Mouse (Mus musculus): ENCODE measurements around the gene Atp8b4. TPM values are rescaled to one million over a fixed set of nuclear protein-coding genes. Genes with fewer than 3 reads are reported as not detected.

The Atp8b4 gene
- polyA plus RNA-seq, 1 experiment from 2014 or later: 0.17 TPM

DNA sequence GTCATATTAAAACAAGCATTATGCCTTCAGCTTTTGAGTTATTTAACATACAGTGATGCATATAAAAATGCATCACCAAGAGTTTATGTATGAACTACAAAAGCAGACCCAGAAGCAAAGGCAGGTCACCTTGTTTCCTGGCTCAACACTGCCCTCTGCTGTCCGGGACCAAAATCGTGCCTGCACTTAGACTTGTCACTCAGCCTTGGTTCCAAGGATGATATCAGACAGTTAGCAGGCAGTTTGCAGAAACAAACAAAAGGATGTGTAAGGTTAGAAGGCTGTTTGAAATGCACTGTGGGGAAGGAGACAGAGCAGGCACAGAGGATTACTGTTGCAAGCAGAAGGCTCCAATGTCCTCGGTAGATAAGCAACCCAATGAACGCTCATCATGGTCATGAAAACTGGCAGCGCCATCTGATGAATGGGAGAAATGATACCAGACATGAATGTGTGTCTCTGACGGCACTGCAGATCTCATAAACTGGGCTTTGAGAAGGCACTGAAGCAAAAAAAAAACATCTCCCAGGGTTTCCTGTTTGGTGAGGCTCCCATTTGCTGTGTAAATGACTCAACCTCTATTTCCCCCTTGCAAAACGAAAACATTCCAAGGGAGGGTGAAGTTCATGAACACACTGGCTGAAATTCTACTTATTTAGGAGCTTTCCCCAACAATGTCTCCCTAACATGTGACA lies 137.3 kb downstream of the Atp8b4 start:
- no peaks in the 10 kb centered on the region for H3K27me3 ChIP-seq (ENCODE audit: insufficient read depth, poor library complexity, severe bottlenecking)
- H3K36me3 ChIP-seq: no peaks in the 10 kb centered on the region
- 54% methylated on average over 7 of the region's 7 CpGs for WGBS
- peak; percentile 80 for DNase-seq (ENCODE audit: low spot score)
- H3K9me3 ChIP-seq: no peaks in the 10 kb centered on the region
- no peak overlapping the region for H3K4me3 ChIP-seq
- no peaks in the 10 kb centered on the region; the same call in 1 of the 2 replicates for H3K4me1 ChIP-seq (replicated peaks)
- no peak overlapping the region for H3K27ac ChIP-seq

DNA sequence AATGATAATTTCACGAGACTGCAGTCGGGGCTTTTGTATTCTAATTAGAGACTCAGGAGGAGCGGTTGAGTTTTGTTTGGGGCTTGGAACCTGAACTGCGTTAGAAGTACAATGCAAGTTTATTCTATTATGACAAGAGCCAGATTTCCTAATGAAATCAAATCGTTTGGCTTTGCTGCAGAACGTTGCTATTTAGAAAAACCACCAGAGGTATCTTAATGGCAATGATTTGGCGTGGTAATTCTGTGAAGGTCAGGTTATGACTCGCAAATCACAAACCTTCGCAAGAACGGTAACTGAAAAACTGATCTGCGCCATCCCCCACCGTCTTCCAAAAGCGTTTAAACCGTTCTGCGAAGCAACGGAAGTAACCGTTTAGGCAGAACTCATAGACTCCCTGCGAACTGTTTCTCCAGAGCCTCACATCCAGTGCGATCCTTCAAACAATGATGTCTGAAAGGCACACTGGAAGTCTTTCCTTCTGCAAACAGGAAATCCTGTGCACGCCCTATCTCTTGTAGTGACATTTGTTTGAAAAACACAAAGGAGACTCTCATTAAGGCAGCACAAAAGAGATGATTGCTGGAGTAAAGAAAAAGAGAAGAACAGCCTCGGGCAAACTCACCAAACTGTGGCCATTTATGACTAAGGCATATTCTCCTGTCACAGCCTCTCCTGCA lies 139.2 kb downstream of the Atp8b4 start:
- no peaks in the 10 kb centered on the region for H3K9me3 ChIP-seq
- WGBS: 71% methylated on average over 21 of the region's 21 CpGs
- no peaks in the 10 kb centered on the region; the same call in 1 of the 2 replicates for H3K4me1 ChIP-seq (replicated peaks)
- H3K27me3 ChIP-seq (ENCODE audit: insufficient read depth, poor library complexity, severe bottlenecking): no peaks in the 10 kb centered on the region
- H3K4me3 ChIP-seq: no peak overlapping the region
- no peak for DNase-seq (ENCODE audit: low spot score)
- H3K36me3 ChIP-seq: no peaks in the 10 kb centered on the region
- no peak overlapping the region for H3K27ac ChIP-seq

DNA sequence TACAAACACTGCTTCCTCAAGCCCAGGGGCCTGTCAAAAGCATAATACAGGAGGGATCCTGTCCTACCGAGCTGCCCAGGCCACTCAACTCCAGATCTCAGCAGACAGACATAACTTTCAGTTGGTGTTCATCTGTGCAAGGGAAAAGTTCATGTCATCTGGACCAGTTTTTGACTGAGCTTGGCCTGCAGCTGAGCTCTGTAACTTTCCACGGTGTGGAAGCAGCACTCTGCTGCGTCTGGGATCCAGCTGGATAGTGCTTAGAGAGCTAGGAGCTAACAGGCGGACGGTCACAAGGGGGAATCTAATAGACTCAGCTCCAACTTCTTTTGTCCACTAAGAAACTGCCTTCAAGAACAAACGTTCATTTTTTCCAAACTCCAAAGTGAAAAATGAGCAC lies 139.8 kb downstream of the Atp8b4 start:
- no peak overlapping the region for H3K27ac ChIP-seq
- no peaks in the 10 kb centered on the region for H3K36me3 ChIP-seq
- no peaks in the 10 kb centered on the region for H3K27me3 ChIP-seq (ENCODE audit: insufficient read depth, poor library complexity, severe bottlenecking)
- no peak for DNase-seq (ENCODE audit: low spot score)
- H3K9me3 ChIP-seq: no peaks in the 10 kb centered on the region
- H3K4me1 ChIP-seq (replicated peaks): no peaks in the 10 kb centered on the region; the same call in 1 of the 2 replicates
- H3K4me3 ChIP-seq: no peak overlapping the region
- WGBS: 65% methylated on average over 6 of the region's 6 CpGs

DNA sequence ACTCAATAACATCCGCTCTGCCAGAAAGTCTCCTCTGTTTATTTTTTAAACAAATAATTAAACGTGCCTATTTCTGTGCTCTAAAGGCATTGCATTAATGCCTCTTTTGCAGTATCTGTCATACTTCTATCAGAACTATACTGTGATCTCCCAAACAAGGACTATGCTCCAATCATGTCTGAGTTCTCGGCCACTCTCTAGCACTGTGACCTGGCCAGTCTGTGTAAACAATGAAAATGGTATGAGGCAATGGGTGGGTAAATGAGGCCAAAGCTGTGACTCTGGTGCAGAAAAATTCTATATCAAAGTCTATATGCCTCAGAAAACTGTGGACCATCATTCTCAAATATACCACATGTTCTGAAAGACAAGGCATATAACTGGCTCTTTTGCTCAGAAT lies 140.5 kb downstream of the Atp8b4 start:
- H3K4me1 ChIP-seq (replicated peaks): no peaks in the 10 kb centered on the region; the same call in 1 of the 2 replicates
- H3K27me3 ChIP-seq (ENCODE audit: insufficient read depth, poor library complexity, severe bottlenecking): no peaks in the 10 kb centered on the region
- no peaks in the 10 kb centered on the region for H3K36me3 ChIP-seq
- no peaks in the 10 kb centered on the region for H3K9me3 ChIP-seq
- no peak overlapping the region for H3K27ac ChIP-seq
- DNase-seq (ENCODE audit: low spot score): no peak
- 88% methylated on average over 3 of the region's 3 CpGs for WGBS
- H3K4me3 ChIP-seq: no peak overlapping the region

DNA sequence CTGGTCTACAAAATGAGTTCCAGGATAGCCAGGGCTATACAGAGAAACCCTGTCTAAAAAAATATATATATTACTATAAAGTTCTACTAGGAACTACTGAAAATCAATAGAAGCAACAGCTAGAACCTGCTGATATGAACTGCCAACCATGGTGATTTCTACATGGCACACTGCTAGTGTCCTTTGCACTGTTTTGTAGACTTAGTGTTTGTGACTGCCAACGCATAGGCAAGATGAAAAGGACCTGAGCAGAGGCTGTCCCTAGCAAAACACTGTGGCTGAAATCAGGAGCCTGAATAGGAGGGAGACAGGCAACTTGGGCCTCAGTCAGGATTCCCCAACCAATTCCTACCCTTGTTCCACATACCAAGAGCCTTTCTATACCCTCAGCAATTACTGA lies 141.2 kb downstream of the Atp8b4 start:
- no peaks in the 10 kb centered on the region for H3K27me3 ChIP-seq (ENCODE audit: insufficient read depth, poor library complexity, severe bottlenecking)
- H3K36me3 ChIP-seq: no peaks in the 10 kb centered on the region
- 88% methylated on average over 1 of the region's 1 CpGs for WGBS
- no peak for DNase-seq (ENCODE audit: low spot score)
- H3K4me3 ChIP-seq: no peak overlapping the region
- H3K9me3 ChIP-seq: no peaks in the 10 kb centered on the region
- no peaks in the 10 kb centered on the region; the same call in 1 of the 2 replicates for H3K4me1 ChIP-seq (replicated peaks)
- no peak overlapping the region for H3K27ac ChIP-seq

DNA sequence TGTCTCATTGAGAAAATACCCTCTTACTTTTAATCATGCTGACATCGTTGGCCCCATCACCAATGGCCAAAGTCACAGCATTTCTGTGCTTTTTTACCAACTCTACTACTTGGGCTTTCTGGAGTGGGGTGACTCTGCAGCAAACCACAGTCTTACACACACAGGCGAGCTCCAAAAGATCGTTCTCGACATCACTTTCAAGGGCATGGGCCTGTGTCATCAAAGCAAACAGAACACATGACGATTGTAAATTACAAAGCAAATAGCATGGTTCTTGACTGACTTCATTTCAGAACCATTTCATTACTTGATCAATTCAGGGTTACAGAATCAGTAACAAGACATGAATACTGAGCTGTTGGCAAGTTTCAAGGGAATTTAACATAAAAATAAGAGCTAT lies 141.7 kb downstream of the Atp8b4 start:
- 89% methylated on average over 5 of the region's 5 CpGs for WGBS
- H3K9me3 ChIP-seq: no peaks in the 10 kb centered on the region

DNA sequence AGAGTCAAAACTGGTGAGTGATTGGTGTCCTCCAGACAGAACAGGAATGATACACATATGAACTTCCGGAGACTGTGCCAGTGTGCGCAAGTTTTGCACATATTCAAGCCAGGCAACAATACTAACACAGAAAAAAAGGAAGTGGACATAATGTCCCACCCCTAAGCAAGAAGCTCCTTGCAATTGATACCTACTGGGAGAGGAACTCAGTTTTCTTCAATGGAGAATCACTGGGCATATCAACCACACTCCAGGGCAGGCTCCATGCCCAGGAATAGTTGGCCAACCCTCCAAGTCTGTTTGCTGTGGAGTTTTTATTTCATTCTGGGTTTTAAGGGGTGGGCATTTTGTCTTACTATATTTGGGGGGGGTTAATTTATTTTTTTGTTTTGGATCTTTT lies 145.2 kb downstream of the Atp8b4 start:
- Histone ChIP-seq H3K27me3 (ENCODE audit: insufficient read depth, poor library complexity, severe bottlenecking) (no peaks in the 10 kb centered on the region), H3K36me3 (no peaks in the 10 kb centered on the region), H3K4me1 (replicated peaks) (no peaks in the 10 kb centered on the region), H3K27ac (no peak overlapping the region), H3K9me3 (no peaks in the 10 kb centered on the region), H3K4me3 (no peak overlapping the region)
- WGBS: 100% methylated on average over 2 of the region's 2 CpGs
- DNase-seq (ENCODE audit: low spot score): no peak

More for the DNA sequence above, 141.7 kb downstream of the Atp8b4 start:
- Histone ChIP-seq H3K4me1 (replicated peaks) (no peaks in the 10 kb centered on the region; the same call in 1 of the 2 replicates), H3K36me3 (no peaks in the 10 kb centered on the region), H3K27ac (no peak overlapping the region), H3K4me3 (no peak overlapping the region), H3K27me3 (ENCODE audit: insufficient read depth, poor library complexity, severe bottlenecking) (no peaks in the 10 kb centered on the region)
- no peak for DNase-seq (ENCODE audit: low spot score)

DNA sequence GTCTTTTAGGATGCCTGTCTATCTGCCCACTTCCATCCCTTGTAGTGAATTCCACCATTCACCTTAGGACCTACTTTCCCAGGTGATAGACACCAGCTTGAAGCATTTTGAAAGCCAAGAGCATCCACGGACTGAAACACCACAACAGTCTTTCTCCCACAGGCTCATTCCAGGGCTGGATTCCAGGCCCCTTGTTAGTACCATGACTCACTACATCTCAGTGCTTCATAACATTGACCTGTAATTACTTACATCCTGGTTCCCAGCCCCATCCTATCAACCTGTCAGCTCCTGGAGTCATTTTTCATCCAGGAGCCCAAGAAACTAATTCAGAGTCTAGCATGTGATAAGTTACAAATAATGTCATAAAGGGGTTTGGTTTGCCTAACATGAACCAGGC lies 148.7 kb downstream of the Atp8b4 start:
- Histone ChIP-seq H3K36me3 (no peaks in the 10 kb centered on the region), H3K4me3 (no peak overlapping the region), H3K27me3 (ENCODE audit: insufficient read depth, poor library complexity, severe bottlenecking) (no peaks in the 10 kb centered on the region), H3K4me1 (replicated peaks) (no peaks in the 10 kb centered on the region), H3K27ac (no peak overlapping the region), H3K9me3 (no peaks in the 10 kb centered on the region)
- 86% methylated on average over 1 of the region's 1 CpGs for WGBS
- no peak for DNase-seq (ENCODE audit: low spot score)

DNA sequence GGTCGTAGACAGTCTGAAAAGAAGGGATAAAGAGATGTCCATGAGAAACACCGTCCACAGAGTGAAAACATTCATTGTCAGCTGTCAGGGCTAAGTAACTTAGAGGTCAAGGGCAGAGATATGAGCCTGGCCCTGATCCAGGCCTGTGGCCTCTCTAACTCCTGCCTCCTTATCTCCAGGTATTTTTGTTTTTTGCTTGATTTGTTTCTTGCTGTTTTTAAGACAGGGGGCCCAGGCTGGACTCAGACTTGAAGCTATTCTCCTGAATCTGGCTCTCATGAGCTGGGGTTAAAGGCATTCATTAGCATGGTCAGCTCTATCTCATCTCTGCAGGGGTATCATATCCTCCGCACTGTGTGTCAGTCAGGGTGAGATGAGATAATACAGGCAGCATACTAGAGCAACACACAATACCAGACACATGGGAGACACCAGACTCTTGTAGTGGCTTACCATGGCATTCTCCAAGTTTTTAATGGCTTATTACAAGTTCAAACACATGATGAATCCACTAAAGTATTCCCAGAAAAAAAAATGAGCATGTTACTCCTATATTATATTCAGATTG lies 157.4 kb downstream of the Atp8b4 start:
- no peak for DNase-seq (ENCODE audit: low spot score)
- WGBS: 76% methylated on average over 3 of the region's 3 CpGs
- Histone ChIP-seq H3K9me3 (no peaks in the 10 kb centered on the region), H3K27me3 (ENCODE audit: insufficient read depth, poor library complexity, severe bottlenecking) (no peaks in the 10 kb centered on the region), H3K27ac (no peak overlapping the region), H3K4me3 (no peak overlapping the region), H3K4me1 (replicated peaks) (no peaks in the 10 kb centered on the region), H3K36me3 (no peaks in the 10 kb centered on the region)

DNA sequence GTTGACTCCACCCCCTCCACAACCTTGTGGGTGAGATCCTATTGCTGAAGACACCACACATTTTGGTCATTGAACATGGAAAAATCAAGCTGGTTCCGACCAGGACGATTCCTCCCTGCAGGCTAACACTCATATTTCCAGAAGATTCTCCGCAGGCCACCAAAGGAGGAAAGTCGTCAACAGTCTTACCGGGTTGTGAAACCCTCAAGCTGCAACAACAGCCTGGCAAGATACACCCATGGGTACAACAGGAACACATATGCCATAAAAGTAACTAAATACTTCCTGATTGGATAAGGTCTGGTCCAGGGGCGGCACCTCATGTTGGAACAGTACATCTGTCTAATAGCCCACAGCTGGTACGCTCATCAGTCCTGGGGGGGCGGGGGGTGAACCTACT lies 159.0 kb downstream of the Atp8b4 start:
- Histone ChIP-seq H3K4me3 (no peak overlapping the region), H3K27ac (no peak overlapping the region), H3K36me3 (no peaks in the 10 kb centered on the region), H3K9me3 (no peaks in the 10 kb centered on the region), H3K27me3 (ENCODE audit: insufficient read depth, poor library complexity, severe bottlenecking) (no peaks in the 10 kb centered on the region), H3K4me1 (replicated peaks) (no peaks in the 10 kb centered on the region)
- no peak for DNase-seq (ENCODE audit: low spot score)
- 93% methylated on average over 8 of the region's 8 CpGs for WGBS

DNA sequence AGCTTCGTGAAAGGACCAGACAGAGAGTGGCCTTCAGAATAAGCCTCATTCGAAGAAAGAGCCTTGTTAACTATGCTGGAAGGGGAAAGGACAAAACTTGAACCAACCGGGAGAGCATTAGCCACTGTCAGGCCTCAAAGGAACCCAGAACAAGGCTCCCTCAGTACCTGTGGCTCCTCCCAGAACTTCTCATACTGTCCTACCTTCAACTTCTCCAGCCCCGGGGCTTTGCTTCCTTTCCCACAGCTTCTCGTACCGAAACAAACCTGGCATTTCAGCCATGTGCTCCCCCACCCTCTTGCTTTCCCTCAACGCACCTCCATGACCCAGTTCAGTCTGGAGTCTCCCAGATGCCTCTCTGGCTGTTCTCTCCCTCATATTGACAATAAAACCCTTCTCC lies 160.3 kb downstream of the Atp8b4 start:
- H3K27ac ChIP-seq: no peak overlapping the region
- 88% methylated on average over 7 of the region's 7 CpGs for WGBS
- no peaks in the 10 kb centered on the region for H3K36me3 ChIP-seq
- no peak overlapping the region for H3K4me3 ChIP-seq
- H3K27me3 ChIP-seq (ENCODE audit: insufficient read depth, poor library complexity, severe bottlenecking): no peaks in the 10 kb centered on the region
- H3K9me3 ChIP-seq: no peaks in the 10 kb centered on the region
- no peaks in the 10 kb centered on the region for H3K4me1 ChIP-seq (replicated peaks)
- DNase-seq (ENCODE audit: low spot score): no peak

DNA sequence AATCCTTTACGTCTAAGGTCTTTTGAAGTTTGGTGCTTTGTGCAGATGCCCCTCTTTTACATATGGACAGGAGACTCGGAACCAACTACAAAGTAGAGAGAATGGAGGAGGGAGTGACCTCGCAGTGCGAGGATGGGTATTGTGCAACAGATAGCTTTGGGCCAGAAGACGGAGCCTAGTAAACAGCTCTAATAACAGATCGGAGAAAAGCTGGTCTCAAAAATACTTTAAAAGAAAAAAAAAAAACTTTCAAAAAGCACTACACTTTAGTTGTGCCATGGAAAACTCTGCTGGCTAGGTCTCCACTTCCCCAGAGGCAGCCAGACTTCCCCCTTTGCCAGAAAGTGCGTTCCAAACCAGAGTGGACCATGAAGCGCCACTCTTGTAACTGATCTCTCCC lies 161.0 kb downstream of the Atp8b4 start:
- DNase-seq (ENCODE audit: low spot score): no peak
- Histone ChIP-seq H3K27ac (no peak overlapping the region), H3K4me3 (no peak overlapping the region), H3K27me3 (ENCODE audit: insufficient read depth, poor library complexity, severe bottlenecking) (no peaks in the 10 kb centered on the region), H3K4me1 (replicated peaks) (no peaks in the 10 kb centered on the region), H3K9me3 (no peaks in the 10 kb centered on the region), H3K36me3 (no peaks in the 10 kb centered on the region)
- 81% methylated on average over 8 of the region's 8 CpGs for WGBS

DNA sequence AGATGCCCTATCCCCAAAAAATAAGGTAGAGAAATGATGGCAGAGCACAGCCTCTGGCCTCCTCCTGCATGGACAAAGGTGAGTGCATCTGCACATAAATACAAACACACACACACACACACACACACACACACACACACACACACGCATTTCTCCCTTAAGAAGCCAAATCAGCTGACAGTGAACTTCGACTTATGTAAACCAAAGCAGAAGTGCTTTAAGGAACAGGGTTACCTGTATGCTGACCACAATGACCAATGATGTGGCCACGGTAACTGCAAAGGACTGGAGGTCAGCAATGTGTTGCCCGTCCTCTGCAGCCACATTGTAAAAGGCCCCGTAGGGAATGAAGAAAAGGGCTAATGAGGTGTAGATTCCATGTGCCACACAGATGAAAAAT lies 163.3 kb downstream of the Atp8b4 start:
- H3K27me3 ChIP-seq (ENCODE audit: insufficient read depth, poor library complexity, severe bottlenecking): no peaks in the 10 kb centered on the region
- DNase-seq (ENCODE audit: low spot score): no peak
- H3K4me3 ChIP-seq: no peak overlapping the region
- H3K9me3 ChIP-seq: no peaks in the 10 kb centered on the region
- H3K27ac ChIP-seq: no peak overlapping the region
- no peaks in the 10 kb centered on the region for H3K4me1 ChIP-seq (replicated peaks)
- WGBS: 85% methylated on average over 5 of the region's 5 CpGs
- H3K36me3 ChIP-seq: no peaks in the 10 kb centered on the region
